35 mouse cellular contexts compared by ENCODE assay signal in the genomic region with DNA sequence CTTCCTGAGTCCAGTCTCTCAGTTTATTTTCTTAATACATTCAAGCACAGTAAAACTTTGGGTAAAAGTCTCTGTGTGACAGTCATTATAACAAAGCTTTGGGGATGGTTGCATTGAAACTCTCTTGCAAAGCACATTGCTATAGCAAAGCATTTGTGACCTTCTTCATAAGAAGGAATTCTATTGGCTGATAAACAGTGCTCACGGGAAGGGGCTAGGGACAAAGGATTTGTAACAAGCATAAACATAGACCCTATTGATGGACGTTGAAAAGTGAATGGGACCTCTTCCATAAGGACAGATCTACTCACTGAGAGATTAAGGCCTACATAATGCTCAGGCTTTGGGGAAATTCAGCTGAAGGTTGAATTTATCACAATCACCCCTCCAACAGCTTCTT.
"Had no signal": no experiment of that assay in that cellular context is flagged by ENCODE, and none has a peak within 500 bp of the region (broad histone marks: within the 10 kb centered on the region; RNA-seq: fewer than 3 reads in every experiment).

No protein-coding gene starts in this region.

- H3K9me3 ChIP-seq: heart, embryonic 10.5 days; heart, embryonic 12.5 days; heart, embryonic 13.5 days; heart, embryonic 15.5 days; hindbrain, embryonic 10.5 days; hindbrain, embryonic 12.5 days; hindbrain, embryonic 13.5 days; hindbrain, embryonic 15.5 days; intestine, embryonic 15.5 days; kidney, embryonic 15.5 days had no signal

- H3K36me3 ChIP-seq: heart, embryonic 10.5 days; heart, embryonic 12.5 days; heart, embryonic 13.5 days; heart, embryonic 15.5 days; hindbrain, embryonic 10.5 days; hindbrain, embryonic 12.5 days; hindbrain, embryonic 13.5 days; hindbrain, embryonic 15.5 days; intestine, embryonic 15.5 days; kidney, embryonic 15.5 days had no signal

- H3K27me3 ChIP-seq: heart, embryonic 12.5 days; heart, embryonic 13.5 days; heart, embryonic 15.5 days; hindbrain, embryonic 12.5 days; hindbrain, embryonic 13.5 days; hindbrain, embryonic 15.5 days; intestine, embryonic 15.5 days; kidney, embryonic 15.5 days had no signal

- H3K27ac ChIP-seq: heart, embryonic 10.5 days; heart, embryonic 13.5 days; heart, embryonic 15.5 days; hindbrain, embryonic 10.5 days; hindbrain, embryonic 12.5 days; hindbrain, embryonic 13.5 days; hindbrain, embryonic 14.5 days; hindbrain, embryonic 15.5 days; hindbrain, postnatal 0 days; intestine, embryonic 15.5 days; kidney, embryonic 15.5 days; kidney, postnatal 0 days; layer of hippocampus, adult 2 months had no signal

- H3K4me3 ChIP-seq: heart, embryonic 10.5 days; heart, embryonic 12.5 days; heart, embryonic 13.5 days; heart, embryonic 15.5 days; hindbrain, embryonic 10.5 days; hindbrain, embryonic 12.5 days; hindbrain, embryonic 13.5 days; hindbrain, embryonic 15.5 days; intestine, embryonic 15.5 days; kidney, embryonic 15.5 days; layer of hippocampus, adult 2 months had no signal

- DNase-seq: heart, postnatal 10 days; heart, postnatal 14 days; heart, postnatal 36 days; heart, postnatal 4 days; kidney, adult 11 months; kidney, adult 18-20 months; kidney, adult 2 months; kidney, adult 8-10 months; kidney, adult 9 months; kidney, postnatal 10 days; kidney, postnatal 14 days; kidney, postnatal 25 days; kidney, postnatal 36 days; kidney, postnatal 4 days; layer of hippocampus, adult 9-11 months; layer of hippocampus, postnatal 36 days had no signal

- H3K4me1 ChIP-seq: heart, embryonic 10.5 days; heart, embryonic 12.5 days; heart, embryonic 15.5 days; hindbrain, embryonic 10.5 days; hindbrain, embryonic 12.5 days; hindbrain, embryonic 13.5 days; hindbrain, embryonic 15.5 days; intestine, embryonic 15.5 days; kidney, embryonic 15.5 days had no signal

- H3K9ac ChIP-seq: heart, embryonic 12.5 days; heart, embryonic 13.5 days; heart, embryonic 15.5 days; hindbrain, embryonic 12.5 days; hindbrain, embryonic 13.5 days; hindbrain, embryonic 14.5 days; hindbrain, embryonic 15.5 days; intestine, embryonic 15.5 days; kidney, embryonic 15.5 days had no signal

- ATAC-seq: hindbrain, embryonic 16.5 days; hindbrain, postnatal 0 days; inflammation-experienced regulatory T-cells, adult 6 months; intestine, embryonic 15.5 days; intestine, embryonic 16.5 days; intestine, postnatal 0 days had no signal

- H3K4me2 ChIP-seq: heart, embryonic 11.5 days; heart, embryonic 12.5 days; heart, embryonic 13.5 days; heart, embryonic 15.5 days; hindbrain, embryonic 12.5 days; hindbrain, embryonic 13.5 days; hindbrain, embryonic 14.5 days; hindbrain, embryonic 15.5 days; intestine, embryonic 15.5 days; kidney, embryonic 15.5 days had no signal
